In the genomic region with DNA sequence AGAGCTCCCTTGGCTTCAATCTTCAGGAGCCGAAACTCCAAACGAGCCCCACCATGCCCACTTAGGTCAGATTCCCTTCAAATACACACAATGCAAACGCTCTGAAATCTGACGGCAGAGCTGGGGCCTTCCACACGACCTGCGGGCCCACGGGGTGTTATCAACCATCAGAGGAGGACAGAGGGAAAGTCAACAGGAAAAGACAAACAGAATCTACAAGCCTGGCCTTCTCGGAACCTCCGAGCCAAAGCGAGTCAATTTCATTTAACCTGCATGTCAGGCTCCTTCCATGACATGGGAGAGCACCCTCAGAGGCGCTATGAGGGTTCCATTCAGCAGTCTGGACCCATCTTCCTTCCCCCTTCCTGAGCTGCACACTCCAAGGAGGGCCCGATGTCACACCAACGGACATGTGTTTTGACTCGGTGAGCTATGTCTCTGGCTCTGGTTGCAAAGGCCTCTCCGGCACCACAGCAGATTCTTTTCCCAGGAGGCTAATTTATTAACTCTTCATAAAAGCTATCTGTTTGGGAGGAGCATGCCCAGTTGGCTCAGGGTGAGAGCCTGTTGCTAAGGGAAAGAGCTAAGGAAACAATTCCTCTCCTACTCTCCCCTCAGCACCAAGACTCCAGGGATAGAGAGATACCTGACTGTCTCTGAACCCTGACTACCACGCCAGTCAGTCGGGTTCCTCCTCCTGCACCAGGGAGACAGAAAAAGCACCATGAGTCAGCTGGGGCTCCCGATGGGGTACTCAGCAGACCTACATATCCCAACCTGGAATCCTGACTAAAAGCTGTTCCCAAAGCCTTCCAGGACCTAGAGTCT, we compare ENCODE assay signal across 9 mouse cellular contexts. TPM values are rescaled to one million over a fixed set of nuclear protein-coding genes. Genes with fewer than 3 reads are reported as not detected.
DNase-seq lines count a peak whose midpoint lies in the region; ATAC-seq lines count a peak whose summit lies in the region.
"Had no signal": no experiment of that assay in that cellular context is flagged by ENCODE, and none has a peak within 500 bp of the region (broad histone marks: within the 10 kb centered on the region; RNA-seq: fewer than 3 reads in every experiment).

No protein-coding gene starts in this region.

- H3K27me3 ChIP-seq in heart, embryonic 16.5 days (ENCODE audit: control insufficient read depth, insufficient read depth, low read length): no peaks in the 10 kb centered on the region
- no peaks in the 10 kb centered on the region for H3K27me3 ChIP-seq in midbrain, embryonic 13.5 days
- no peaks in the 10 kb centered on the region for H3K27me3 ChIP-seq in midbrain, embryonic 10.5 days (ENCODE audit: low read depth, poor library complexity, severe bottlenecking)
- no peaks in the 10 kb centered on the region for H3K27me3 ChIP-seq in intestine, embryonic 16.5 days (replicated peaks; ENCODE audit: control insufficient read depth, insufficient read depth, low read length)
- H3K27me3 ChIP-seq in neural tube, embryonic 14.5 days (ENCODE audit: control insufficient read depth, insufficient read depth, low read length): no peaks in the 10 kb centered on the region

- 0 out of 2 replicates have a peak overlapping the region, but pooled peaks have one; percentile 18 for H3K27ac ChIP-seq in heart, embryonic 16.5 days (ENCODE audit: low read length)
- H3K27ac ChIP-seq in midbrain, embryonic 13.5 days: peak overlapping the region; percentile 47; the same call in 1 of the 2 replicates
- H3K27ac ChIP-seq in midbrain, embryonic 10.5 days (replicated peaks): no peak overlapping the region
- 0 out of 2 replicates have a peak overlapping the region, but pooled peaks have one; percentile 17 for H3K27ac ChIP-seq in intestine, embryonic 16.5 days (ENCODE audit: low read length)
- peak overlapping the region; percentile 62; the same call in 1 of the 2 replicates for H3K27ac ChIP-seq in neural tube, embryonic 14.5 days (ENCODE audit: low read depth, low read length)

- 65% methylated on average over 18 of the region's 18 CpGs for WGBS in heart, embryonic 16.5 days
- 85% methylated on average over 18 of the region's 18 CpGs for WGBS in midbrain, embryonic 13.5 days
- WGBS in midbrain, embryonic 10.5 days: 89% methylated on average over 18 of the region's 18 CpGs
- WGBS in intestine, embryonic 16.5 days: 47% methylated on average over 18 of the region's 18 CpGs
- WGBS in neural tube, embryonic 14.5 days: 68% methylated on average over 18 of the region's 18 CpGs

- no peak overlapping the region for H3K9ac ChIP-seq in heart, embryonic 16.5 days (ENCODE audit: low read length)
- no peak overlapping the region for H3K9ac ChIP-seq in midbrain, embryonic 13.5 days (replicated peaks)
- 0 out of 2 replicates have a peak overlapping the region, but pooled peaks have one; percentile 27 for H3K9ac ChIP-seq in intestine, embryonic 16.5 days (ENCODE audit: low read depth, low read length)
- no peak overlapping the region for H3K9ac ChIP-seq in neural tube, embryonic 14.5 days (replicated peaks; ENCODE audit: low read depth, low read length)

- H3K4me2 ChIP-seq in heart, embryonic 16.5 days (ENCODE audit: low read depth, low read length): no peak overlapping the region
- H3K4me2 ChIP-seq in midbrain, embryonic 13.5 days (replicated peaks): no peak overlapping the region
- no peak overlapping the region for H3K4me2 ChIP-seq in intestine, embryonic 16.5 days (ENCODE audit: low read depth, low read length)
- H3K4me2 ChIP-seq in neural tube, embryonic 14.5 days (ENCODE audit: low read depth, low read length): no peak overlapping the region

- no peak overlapping the region for H3K4me3 ChIP-seq in heart, embryonic 16.5 days (ENCODE audit: low read length)
- no peak overlapping the region for H3K4me3 ChIP-seq in midbrain, embryonic 13.5 days (replicated peaks)
- no peak overlapping the region for H3K4me3 ChIP-seq in midbrain, embryonic 10.5 days
- H3K4me3 ChIP-seq in intestine, embryonic 16.5 days (ENCODE audit: low read length): no peak overlapping the region
- H3K4me3 ChIP-seq in neural tube, embryonic 14.5 days (ENCODE audit: low read depth, low read length): no peak overlapping the region

- no peak for ATAC-seq in heart, embryonic 16.5 days (replicated peaks; ENCODE audit: extremely low read depth, insufficient read depth, low FRiP score)
- ATAC-seq in midbrain, embryonic 13.5 days: no peak
- no peak for ATAC-seq in intestine, embryonic 16.5 days
- 0 out of 2 replicates have a peak, but pooled peaks have one; percentile 49 for ATAC-seq in neural tube, embryonic 14.5 days (ENCODE audit: low read depth)

- DNase-seq in heart, postnatal 4 days: no peak
- no peak for DNase-seq in midbrain, embryonic 10.5 days (ENCODE audit: low spot score)
- no peak for DNase-seq in adrenal gland, postnatal 14 days
- DNase-seq: adrenal gland, adult 2 months; thymus, postnatal 36 days had no signal

- no peaks in the 10 kb centered on the region for H3K9me3 ChIP-seq in heart, embryonic 16.5 days (replicated peaks; ENCODE audit: control insufficient read depth, low read length)
- no peaks in the 10 kb centered on the region for H3K9me3 ChIP-seq in midbrain, embryonic 13.5 days
- H3K9me3 ChIP-seq in midbrain, embryonic 10.5 days (replicated peaks): no peaks in the 10 kb centered on the region
- H3K9me3 ChIP-seq in intestine, embryonic 16.5 days (ENCODE audit: control insufficient read depth, low read length): no peaks in the 10 kb centered on the region
- no peaks in the 10 kb centered on the region for H3K9me3 ChIP-seq in neural tube, embryonic 14.5 days (ENCODE audit: control insufficient read depth, low read length)

- peaks cover 30% of the 10 kb centered on the region for H3K36me3 ChIP-seq in heart, embryonic 16.5 days (ENCODE audit: control insufficient read depth, insufficient read depth)
- peaks cover 66% of the 10 kb centered on the region for H3K36me3 ChIP-seq in midbrain, embryonic 13.5 days
- peaks cover 98% of the 10 kb centered on the region for H3K36me3 ChIP-seq in midbrain, embryonic 10.5 days
- peaks cover 2% of the 10 kb centered on the region; the same call in 1 of the 2 replicates for H3K36me3 ChIP-seq in intestine, embryonic 16.5 days (ENCODE audit: control insufficient read depth, insufficient read depth, low read length)
- H3K36me3 ChIP-seq in neural tube, embryonic 14.5 days (ENCODE audit: control insufficient read depth, insufficient read depth, low read length): peaks cover 18% of the 10 kb centered on the region; the same call in 1 of the 2 replicates

- H3K4me1 ChIP-seq in heart, embryonic 16.5 days (ENCODE audit: control insufficient read depth, insufficient read depth, low read length): peaks cover 34% of the 10 kb centered on the region
- H3K4me1 ChIP-seq in midbrain, embryonic 13.5 days (replicated peaks): peaks cover 54% of the 10 kb centered on the region
- peaks cover 55% of the 10 kb centered on the region for H3K4me1 ChIP-seq in midbrain, embryonic 10.5 days
- peaks cover 20% of the 10 kb centered on the region for H3K4me1 ChIP-seq in intestine, embryonic 16.5 days (ENCODE audit: control insufficient read depth, insufficient read depth, low read length)
- H3K4me1 ChIP-seq in neural tube, embryonic 14.5 days (ENCODE audit: control insufficient read depth, insufficient read depth, low read length): peaks cover 14% of the 10 kb centered on the region

RNA-seq across cellular contexts. Expression of a gene that starts 42.6 kb away (rescaled TPM):
- polyA plus RNA-seq in heart, embryonic 16.5 days (2015; fragmentation: Nextera tagmentation; extraction: Ambion mirVana): 20.3 and 20.6 TPM in 2 replicates
- 100 to 1,000 TPM; 205 to 234 TPM for total RNA-seq in heart, postnatal 4 days (2021)
- polyA plus RNA-seq in midbrain, embryonic 13.5 days (2015; fragmentation: Nextera tagmentation; extraction: Ambion mirVana): 38.5 and 41.0 TPM in 2 replicates
- 25.3 and 30.5 TPM in 2 replicates for polyA plus RNA-seq in midbrain, embryonic 10.5 days (2016; fragmentation: Nextera tagmentation; extraction: Ambion mirVana)
- 8.7 and 10.0 TPM in 2 replicates for polyA plus RNA-seq in intestine, embryonic 16.5 days (2015; fragmentation: Nextera tagmentation; extraction: Ambion mirVana)
- 20.0 and 25.6 TPM in 2 replicates for polyA plus RNA-seq in neural tube, embryonic 14.5 days (2014; fragmentation: Nextera tagmentation; extraction: Ambion mirVana)
- total RNA-seq in adrenal gland, postnatal 14 days (2021): 181 and 193 TPM in 2 replicates
